Mouse (Mus musculus): ENCODE data around the gene Tmem150b.

DNA sequence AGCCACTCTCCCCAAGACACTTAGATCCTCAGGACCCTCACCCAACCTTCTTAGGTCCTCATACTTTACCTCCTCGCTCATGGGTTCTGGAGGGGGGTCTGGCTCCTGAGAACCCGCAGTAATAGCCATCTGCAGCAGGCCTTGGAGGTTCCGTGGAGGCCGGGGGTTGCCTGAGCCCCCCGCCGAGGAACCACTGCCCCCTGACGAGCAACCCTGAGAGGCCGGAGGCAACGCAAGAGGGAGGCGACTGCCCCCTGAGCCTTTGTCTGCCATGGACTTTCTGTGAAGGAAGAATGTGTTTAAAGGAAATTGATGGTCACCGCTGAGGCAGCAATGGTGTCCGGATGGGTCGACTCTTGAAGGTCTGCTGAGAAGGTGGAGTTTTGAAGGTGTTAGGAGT is 40.8 kb downstream of the Tmem150b start:
- 0 out of 2 replicates have a peak, but pooled peaks have one; percentile 1 for TF ChIP-seq CTCF (IDR thresholded peaks at IDR 0.05; ENCODE audit: low read depth)
- TF ChIP-seq EP300 (IDR thresholded peaks at IDR 0.05; ENCODE audit: low read depth), result no peak
